Mouse (Mus musculus) heart, embryonic 10.5 days (tissue): Measurements from ENCODE around the gene Slc41a3. TPM values are rescaled to one million over a fixed set of nuclear protein-coding genes. Genes with fewer than 3 reads are reported as not detected.

Source experiments
- microRNA-seq: library from miRNA; unstranded; fragments of <30 nt; microRNA quantifications from one replicate; pipeline ENCODE4, GENCODE M21; 2017
- polyA plus RNA-seq: library from polyadenylated mRNA; unstranded; fragments of >200 nt; fragmentation: Nextera tagmentation; extraction: Ambion mirVana; gene quantifications from 2 replicates; pipeline ENCODE4 v1.2.1, GENCODE M21; 2016

The Slc41a3 gene
- polyA plus RNA-seq, 1 experiment from 2014 or later, result 8.2 TPM

Small RNAs within 50 kb of the gene (microRNA-seq; reads per million reads assigned to microRNA genes)
- gene Gm24816, result not detected

Other genes with a start within 250 kb of the Slc41a3 start
- gene Zxdc, start 235.2 kb upstream of the Slc41a3 start, polyA plus RNA-seq, result 5.3 and 5.5 TPM in 2 replicates
- gene Cfap100, start 175.9 kb upstream of the Slc41a3 start, polyA plus RNA-seq, result 0.12 TPM in 1 of 2 replicates, not detected in the other
- 7.9 and 11.5 TPM in 2 replicates for gene Klf15, start 142.1 kb upstream of the Slc41a3 start, polyA plus RNA-seq
- gene Aldh1l1, start 118.3 kb upstream of the Slc41a3 start, polyA plus RNA-seq, result 0.93 and 1.3 TPM in 2 replicates